Mouse (Mus musculus) urinary bladder, postnatal 25 days (tissue): ENCODE data around the gene 2310022A10Rik.
A peak's percentile ranks its signal among the peaks of the same experiment; 100 is the strongest.

Source experiments
- DNase-seq: peaks from one replicate; pipeline ENCODE4 v3.0.0; 2022; ENCODE audit warnings: low spot score

The 2310022A10Rik gene

GRCm38 (mm10) chr7:27591266-27592216 lies 38.5 kb downstream of the 2310022A10Rik start, which contains the start of gene Akt2:
TSS of gene Akt2 (plus strand) at chr7:27591552.
- DNase-seq, result peak; percentile 76

GRCm38 (mm10) chr7:27592217-27592929 lies 39.3 kb downstream of the 2310022A10Rik start:
- DNase-seq, result no peak

- no peak for DNase-seq
These were observed 40.1 kb downstream of the 2310022A10Rik start for GRCm38 (mm10) chr7:27592934-27593645.

- peak; percentile 40 for DNase-seq
These were observed 43.8 kb downstream of the 2310022A10Rik start for GRCm38 (mm10) chr7:27596586-27597503.

- DNase-seq, result no peak
These were observed 45.0 kb downstream of the 2310022A10Rik start for GRCm38 (mm10) chr7:27598053-27598452.

- no peak for DNase-seq
These were observed 48.6 kb downstream of the 2310022A10Rik start for GRCm38 (mm10) chr7:27601628-27602027.

GRCm38 (mm10) chr7:27602161-27602560 lies 49.1 kb downstream of the 2310022A10Rik start:
- no peak for DNase-seq

- DNase-seq, result no peak
These were observed 49.8 kb downstream of the 2310022A10Rik start for GRCm38 (mm10) chr7:27602835-27603234.

- DNase-seq, result no peak
These were observed 51.8 kb downstream of the 2310022A10Rik start for GRCm38 (mm10) chr7:27604661-27605348.

- peak; percentile 50 for DNase-seq
These were observed 52.7 kb downstream of the 2310022A10Rik start for GRCm38 (mm10) chr7:27605499-27606285.

GRCm38 (mm10) chr7:27606481-27607254 lies 53.6 kb downstream of the 2310022A10Rik start:
- DNase-seq, result no peak

- DNase-seq, result no peak
These were observed 54.5 kb downstream of the 2310022A10Rik start for GRCm38 (mm10) chr7:27607580-27607979.

GRCm38 (mm10) chr7:27608130-27608529 lies 55.1 kb downstream of the 2310022A10Rik start:
- no peak for DNase-seq

GRCm38 (mm10) chr7:27609285-27609684 lies 56.3 kb downstream of the 2310022A10Rik start:
- DNase-seq, result no peak

- no peak for DNase-seq
These were observed 56.7 kb downstream of the 2310022A10Rik start for GRCm38 (mm10) chr7:27609688-27610087.

- DNase-seq, result no peak
These were observed 57.3 kb downstream of the 2310022A10Rik start for GRCm38 (mm10) chr7:27610370-27610769.

GRCm38 (mm10) chr7:27610871-27611270 lies 57.8 kb downstream of the 2310022A10Rik start:
- no peak for DNase-seq

GRCm38 (mm10) chr7:27612940-27613339 lies 59.9 kb downstream of the 2310022A10Rik start:
- DNase-seq, result no peak
